Mouse (Mus musculus) c-Kit-positive CD71-negative TER-119-negative erythroid progenitor cells, embryonic 14.5 days (primary cell): ENCODE data around the gene Kcnj5.

Experiments
- DNase-seq: peaks from one replicate; pipeline ENCODE4 v3.0.0-alpha.2; 2013; ENCODE audit warnings: low read depth

The Kcnj5 gene

DNA sequence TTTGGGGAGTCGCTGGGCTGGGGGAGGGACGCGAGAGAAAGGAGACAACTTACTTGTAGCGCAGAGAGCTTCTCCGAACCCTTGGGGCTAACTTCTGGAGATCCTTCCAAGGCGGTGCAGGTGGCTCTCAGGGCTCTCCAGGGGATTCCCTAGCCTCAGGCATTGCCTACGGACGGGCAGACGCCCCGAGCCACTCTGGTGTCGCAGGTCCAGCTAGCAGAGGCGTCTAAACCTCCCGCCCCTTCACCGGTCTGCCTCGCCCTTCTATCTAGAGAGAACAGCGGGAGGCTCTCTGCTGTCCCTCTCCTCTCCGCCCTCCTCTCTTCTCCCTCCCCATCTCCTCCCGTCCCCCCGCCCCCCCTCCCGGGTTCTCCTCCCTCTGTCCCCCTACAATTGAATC, at the start of gene Kcnj5:
TSS of gene Kcnj5 (minus strand) at position 300 of the 400 bp plus-strand sequence.
- no peak for DNase-seq

DNA sequence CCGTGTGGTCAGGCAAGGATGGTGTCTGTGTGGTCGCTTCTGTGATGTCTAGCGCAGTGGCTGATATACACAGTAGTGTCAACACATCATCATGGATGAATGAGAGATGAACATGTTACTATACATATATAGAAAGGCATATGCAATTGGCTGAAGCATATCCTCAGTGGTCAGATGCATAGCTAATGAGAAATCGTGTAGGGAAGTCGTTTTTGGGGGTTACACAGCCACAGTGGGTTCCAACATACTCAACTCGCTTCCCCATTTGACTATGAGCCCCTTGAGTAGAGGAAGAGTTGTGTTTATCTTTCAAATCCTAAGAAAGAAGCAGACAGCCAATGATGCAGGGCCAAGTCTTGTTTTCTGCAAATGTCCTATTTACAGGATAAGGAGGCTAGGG, 48.6 kb upstream of the Kcnj5 start:
- no peak for DNase-seq

DNA sequence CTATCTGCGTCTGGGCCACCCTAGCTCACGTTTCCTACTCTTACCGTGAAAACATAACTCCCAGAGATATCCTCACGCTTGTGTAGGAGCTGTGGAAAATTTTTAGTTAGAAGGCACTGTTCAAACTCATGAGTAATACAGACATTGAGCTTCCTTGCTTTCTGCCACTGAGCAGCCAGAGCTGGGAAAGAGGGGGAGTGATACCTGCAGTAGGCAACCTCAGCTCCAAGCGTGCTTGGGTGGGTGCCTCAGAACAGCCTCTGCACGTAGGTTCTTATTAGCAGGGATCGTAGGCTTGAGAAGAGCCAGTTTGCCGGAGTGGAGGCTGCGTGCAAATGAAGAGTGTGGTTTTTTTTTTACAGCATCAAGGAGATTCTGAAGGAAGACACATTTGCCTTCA, 47.6 kb upstream of the Kcnj5 start:
- DNase-seq, result no peak

DNA sequence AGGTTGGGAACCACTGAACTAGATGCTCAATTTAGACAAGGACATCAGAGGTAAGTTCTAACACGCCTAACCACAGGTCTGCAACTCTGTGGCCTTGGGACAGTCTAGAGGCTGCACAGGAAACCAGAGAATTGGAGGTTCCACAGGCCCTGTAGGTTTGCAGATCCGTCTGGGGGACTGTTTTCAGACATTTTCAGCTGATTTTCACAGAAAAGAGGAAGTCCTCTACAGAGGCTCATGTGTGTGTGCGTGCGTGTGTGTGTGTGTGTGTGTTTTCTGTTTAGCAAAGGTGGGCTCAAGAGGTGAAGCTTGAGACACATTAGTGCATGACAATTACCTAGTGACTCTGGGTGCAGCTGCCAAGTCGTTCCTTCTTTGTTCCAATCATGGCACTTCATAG, 46.9 kb upstream of the Kcnj5 start:
- peak; percentile 25 for DNase-seq

DNA sequence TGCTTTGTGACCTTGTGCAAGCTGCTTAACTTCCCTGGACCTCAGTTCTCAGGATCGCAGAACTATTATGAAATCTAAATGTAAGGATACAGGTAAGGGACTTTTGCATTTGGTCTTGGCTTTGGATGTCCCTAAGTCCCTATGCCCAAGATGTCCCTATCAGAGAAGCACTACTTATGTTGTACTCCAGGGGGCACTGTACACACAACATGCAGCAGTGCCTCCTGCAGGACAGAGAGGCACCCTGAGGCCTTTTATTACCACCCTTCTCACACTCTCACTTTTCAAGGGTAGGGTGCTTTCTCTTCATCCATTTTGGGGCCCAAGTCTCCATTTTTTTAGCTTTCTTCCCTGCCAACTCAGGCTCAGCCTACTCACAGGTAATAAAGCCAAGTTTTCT, 44.0 kb upstream of the Kcnj5 start:
- DNase-seq, result peak; percentile 45

DNA sequence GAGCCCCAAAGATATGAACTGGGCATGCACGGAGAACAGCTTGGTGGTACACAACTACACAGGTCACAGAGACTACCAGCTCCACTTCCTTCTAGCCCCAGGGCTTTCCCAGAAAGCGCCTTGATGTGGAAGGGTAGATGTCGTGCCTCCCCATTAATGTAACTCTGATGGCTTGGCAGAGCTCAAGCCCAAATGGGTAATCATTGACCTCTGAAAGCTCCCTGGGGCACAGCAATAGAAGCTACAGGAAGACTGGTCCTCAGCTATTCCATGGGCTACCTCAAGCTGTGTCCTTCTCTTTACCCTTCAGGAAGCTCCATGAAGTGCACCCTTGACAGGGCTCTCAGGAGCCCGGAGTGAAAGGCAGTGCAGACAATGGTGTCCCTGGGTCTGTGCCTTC, 40.8 kb upstream of the Kcnj5 start:
- DNase-seq, result no peak

DNA sequence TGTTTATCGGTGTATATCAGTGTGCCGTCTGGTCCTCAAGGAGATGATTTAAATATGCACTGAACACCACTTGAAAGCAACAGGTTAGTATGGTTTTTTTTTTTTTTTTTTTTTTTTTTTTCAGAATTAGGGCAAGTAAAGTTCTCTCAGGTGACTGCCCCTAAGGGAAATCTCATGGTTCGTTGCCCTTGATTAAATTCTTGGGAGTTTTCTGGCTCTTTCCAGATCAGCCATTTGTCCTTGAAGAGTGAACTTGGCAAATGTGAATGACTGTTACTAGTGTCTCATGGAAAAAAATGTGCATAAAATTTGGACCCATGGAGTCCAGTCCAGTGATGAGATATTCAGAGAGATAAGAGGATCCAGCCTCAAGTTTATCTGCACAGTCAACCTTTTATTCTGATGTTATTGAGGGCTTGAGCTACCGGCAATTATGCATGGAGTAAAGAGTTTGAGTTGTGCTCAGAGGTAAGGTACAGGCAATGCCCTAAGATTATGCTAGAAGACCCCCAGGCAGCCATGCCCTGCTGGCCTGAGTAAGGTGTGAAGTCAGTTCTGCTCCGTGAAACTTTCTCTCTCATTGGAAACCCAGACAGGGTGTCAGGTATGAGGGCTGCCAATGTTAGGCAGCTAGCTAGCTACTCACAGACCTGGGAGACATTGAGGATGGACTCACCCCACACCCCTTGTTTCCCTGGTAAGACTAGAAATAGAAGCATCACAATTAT, 32.9 kb upstream of the Kcnj5 start:
- no peak for DNase-seq

DNA sequence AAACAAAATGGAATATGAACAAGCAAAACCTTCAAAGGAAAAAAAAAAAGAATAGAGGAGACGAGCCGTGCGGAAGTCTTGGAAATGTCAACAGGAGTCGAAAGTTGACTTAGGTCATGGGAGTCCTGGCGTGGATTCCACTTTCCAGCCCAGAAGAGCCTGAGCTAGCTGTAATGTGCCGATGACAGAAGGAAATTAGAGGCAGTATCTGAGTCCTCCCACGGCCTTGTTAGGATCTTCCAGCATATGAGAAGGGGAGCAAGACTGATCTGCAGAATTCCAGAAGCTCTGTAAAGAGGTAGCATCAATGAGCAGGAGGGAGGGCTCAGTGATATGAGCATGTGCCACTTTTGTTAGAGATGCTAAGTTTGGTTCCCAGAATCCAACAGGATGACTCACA, 31.9 kb upstream of the Kcnj5 start:
- DNase-seq, result no peak

DNA sequence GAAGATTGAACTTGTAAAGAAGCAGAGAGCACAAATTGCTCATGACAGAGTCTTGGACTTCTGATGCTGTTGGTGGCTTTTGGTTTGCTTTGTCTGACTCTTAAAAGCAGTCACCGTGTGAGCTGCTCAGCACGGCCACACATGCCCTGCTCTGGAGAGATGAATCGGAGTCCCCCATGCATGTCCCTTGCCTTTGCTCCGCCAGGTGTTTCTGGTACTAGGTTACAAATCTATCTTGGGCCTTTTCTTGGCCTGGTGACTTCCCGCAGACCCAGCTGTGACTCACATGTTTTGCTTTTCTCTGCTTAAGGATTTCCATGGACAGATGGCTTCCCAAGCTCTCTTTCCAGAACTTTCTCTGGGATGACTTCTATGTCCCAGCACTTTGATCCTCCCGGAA, 29.5 kb upstream of the Kcnj5 start:
- DNase-seq, result no peak

DNA sequence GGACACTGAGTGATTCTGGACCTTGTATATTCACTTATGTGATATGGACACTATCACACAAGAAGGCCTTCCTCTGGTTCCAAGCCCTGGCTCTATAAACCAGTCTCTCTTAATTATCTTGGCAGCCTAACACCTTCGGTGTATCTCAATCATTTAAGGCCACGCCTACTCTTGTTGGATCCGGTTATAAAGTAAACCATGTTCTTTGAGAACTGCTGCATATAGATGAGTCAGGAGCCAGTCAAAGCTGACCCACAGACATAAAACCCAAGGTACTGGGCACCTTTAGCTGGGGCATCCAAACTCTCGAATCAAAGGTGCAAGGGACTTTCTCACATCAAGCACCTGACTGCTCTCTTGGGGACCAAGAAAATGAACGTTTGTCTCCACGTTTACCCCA, 28.1 kb upstream of the Kcnj5 start, which contains the start of gene Kcnj1:
TSS of gene Kcnj1 (plus strand) at position 292 of the 400 bp plus-strand sequence.
- no peak for DNase-seq

DNA sequence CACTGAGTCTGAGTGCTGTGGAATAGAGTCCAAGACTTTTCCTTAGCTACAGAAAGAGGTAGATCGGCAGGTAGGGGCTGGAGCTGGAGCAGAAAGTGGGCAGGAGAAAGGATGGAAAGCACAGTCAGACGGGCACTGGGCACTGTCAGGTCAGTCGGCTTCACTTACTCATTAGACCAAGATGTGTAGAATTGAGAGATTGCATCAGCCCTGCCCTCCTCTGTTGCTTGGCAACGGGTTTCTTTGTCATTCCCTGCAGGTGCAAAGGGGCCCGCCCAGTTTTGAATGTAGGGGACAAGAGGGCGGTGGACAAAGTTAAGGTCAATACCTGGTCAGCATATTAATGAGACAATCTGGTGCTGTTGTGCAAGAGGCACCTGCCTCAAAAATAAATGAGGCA, 25.2 kb upstream of the Kcnj5 start:
- no peak for DNase-seq

DNA sequence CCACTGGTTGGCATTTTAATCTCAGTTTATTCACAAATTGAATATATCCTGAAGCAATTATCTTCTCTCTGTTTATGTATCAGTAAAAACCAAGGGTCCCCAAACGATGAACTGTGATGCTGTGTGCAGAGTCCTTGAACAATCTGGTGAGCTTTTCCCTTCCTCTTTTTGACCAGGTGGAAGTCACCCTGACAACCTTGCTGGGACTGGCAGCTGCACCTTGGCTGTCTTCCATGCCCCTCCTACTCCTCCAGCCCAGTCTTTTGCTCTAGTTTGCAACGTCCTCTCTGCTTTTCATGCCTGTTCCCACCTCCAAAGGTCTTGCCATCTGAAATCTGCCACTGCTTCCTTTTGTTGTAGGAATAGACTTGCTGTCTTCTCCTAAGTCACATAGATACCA, 24.7 kb upstream of the Kcnj5 start:
- DNase-seq, result no peak

DNA sequence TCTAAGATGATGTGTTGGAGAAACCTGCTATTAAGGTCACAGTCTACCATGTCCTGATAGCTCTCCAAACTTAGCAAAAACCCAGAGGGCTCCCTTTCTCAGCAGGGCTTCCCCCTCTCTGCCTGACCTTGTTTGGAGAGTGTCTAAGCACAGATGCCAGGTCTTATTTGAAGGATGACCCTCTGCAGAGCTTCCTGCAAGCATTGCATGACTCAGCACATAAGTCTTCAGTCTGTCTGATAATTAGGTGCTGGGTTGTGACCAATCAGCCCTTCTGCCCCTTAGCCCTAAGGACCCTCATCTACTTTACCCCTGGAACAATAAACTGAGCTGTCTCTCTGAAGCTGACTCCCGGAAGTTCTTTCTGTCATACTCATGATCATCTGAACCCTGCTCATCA, 16.6 kb upstream of the Kcnj5 start:
- no peak for DNase-seq

DNA sequence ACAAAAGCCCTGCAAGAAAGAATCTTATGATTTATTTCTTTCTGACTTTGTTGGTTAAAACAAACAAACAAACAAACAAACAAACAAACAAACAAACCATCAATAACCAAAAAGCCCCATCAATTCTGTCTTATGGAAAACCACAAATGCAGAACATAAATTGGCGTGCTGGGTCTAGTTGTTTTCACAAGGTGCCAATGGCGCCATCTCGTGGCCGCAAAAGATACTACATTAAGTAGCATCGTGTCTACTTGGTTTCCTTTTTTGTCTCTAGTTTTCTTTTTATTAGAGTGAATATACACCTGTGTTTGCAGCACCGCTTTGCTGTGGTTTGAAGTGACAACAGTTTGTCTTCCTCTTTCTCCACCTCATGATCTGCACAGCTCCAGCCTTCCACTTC, 6.2 kb upstream of the Kcnj5 start:
- peak; percentile 69 for DNase-seq

DNA sequence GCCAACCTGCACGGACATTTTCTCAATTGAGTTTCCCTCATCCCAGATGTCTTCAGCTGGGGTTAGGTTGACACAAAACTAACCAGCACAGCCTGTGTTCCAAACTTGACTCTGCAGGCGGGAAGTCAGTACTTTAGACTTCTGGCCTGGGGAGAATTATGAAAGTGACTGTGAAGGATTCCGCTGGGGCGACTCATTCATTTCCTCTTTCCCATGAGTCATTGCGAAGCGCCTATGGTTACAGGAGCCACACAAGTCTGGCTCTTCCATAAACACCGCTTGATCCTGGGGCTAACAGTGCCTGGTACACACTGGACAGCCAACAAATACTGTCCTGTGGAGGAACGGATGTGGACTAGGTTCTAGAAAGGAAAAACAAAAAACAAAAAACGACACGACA, 5.2 kb upstream of the Kcnj5 start:
- DNase-seq, result no peak

DNA sequence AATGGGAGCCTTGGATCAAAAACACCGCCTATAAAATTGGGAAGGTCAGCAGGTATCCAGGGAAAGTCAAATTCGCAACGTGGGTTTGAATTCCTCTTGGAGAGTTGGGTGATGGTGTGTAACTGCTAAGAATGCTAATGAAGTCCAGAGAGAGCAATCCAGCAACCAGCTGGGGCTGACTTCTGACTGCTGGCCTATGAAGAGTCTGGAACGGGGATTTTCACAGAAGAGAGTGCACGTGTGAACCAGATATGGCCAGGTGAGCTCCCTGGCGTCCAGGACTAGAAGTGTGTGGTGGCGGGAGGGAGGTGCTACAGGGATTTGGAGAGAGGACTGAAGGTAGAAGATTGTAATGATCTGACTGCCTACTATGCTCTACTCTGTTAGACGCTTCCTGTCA, 3.9 kb upstream of the Kcnj5 start:
- DNase-seq, result no peak

DNA sequence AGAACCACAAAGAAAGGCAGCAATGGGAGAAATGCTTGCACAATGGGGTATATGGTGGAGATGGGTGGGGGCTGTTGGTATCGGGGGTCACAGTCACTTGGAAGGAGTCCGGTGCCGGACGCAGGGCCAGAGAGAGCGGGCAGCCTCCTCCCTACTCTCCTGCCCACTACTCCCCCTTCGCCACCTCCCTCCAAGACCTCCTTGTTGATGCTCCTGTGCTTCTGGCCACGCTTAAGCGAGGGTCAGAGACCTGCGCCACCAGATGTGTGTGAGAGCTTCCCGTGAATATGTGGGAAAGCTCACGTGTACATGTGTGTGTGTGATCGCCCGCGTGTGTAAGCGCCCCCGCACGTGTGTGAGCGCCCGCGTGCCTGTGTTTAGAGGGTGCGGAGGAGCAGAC, 339 bp upstream of the Kcnj5 start:
- DNase-seq, result no peak

DNA sequence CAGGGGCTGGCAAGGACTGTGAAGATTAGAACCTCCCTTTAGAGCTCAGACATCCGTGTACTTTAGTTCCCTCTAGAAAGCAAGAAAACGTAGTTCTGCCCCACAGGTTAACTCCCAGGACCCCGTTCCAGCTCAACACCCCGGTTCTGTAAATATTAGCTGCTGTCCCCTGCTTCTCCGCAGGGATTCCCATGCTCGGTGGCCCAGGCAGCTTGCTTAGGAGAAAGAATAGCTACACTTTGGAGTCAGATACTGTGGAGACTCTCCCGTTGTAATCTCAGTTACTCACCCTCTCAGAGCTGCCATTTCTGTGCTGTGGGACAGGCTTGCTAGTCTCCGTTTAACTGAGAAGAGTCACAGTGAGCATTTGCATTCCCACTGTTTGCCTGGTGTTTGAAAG, 1.2 kb downstream of the Kcnj5 start:
- no peak for DNase-seq

DNA sequence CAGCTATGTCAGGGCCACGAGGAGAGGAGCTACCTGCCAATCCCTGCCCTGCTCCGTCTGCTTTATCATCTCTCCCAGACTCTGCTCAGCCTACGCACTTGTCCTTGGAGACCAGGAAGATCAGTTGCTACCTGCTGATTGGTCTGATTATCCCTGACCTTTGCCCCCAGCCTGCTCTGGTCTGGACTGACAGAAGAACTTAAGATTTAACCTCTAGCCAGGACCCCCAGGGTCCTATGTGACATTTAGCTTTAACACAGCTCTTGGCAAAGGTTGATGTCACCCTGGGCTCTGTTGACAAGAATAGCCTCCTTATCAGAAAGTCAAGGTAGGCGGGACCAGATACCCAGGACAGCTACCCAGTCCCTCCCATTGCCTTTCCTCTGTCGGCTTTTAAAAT, 3.3 kb downstream of the Kcnj5 start:
- DNase-seq, result no peak

DNA sequence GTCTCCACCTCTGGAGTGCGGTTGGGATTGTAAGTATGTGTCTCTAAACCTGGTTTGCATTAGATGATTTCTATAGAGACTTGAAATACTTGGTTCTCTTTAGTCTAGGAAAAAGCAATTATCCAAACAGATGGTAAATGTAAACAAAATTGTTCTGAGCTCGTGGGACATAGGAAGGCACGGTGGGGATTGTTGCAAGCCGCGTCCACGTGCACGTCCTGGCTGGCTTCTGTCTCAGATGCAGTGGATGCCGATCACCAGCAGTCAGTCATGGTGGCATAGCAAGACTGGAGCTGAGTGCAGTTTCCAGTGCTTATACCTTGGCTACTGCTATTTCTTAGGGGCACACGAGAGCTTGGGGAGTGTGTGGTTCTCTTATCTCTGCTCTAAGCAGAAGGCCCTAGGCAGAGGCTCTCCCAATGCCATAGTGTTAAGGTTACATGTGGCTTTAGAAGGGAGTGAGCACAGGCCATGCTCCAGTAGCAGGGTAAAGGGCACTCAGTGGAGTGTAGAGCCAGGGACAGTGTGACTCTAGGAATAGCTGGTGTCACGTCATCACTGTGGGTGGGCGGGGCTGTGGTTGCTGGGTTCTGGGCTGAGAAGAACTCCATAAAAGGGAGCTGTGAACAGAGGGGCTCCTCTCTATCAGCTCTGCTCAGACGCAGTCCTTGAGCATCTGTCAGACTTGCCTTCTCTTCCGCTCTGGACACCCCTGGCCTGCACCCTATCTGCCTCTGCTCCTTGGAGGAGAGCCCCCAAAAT, 8.6 kb downstream of the Kcnj5 start:
- peak; percentile 24 for DNase-seq

DNA sequence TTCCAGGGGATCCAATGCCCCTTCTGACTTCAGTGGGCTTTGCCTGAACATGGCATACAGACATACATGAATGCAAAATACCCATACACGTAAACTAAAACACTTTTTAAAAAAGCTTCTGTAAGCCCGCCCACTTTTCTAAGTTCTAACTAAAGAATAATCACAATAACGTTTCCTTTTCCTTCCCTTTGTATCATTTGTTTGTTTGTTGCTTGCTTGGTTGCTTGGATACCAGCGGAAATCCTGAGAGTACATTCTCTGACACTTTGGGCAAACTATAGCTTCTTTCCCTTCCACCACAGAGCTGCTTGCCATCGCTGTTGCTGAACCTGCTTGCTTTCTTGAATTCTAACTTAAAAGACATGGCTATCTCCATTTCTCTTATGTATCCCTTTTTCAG, 13.0 kb downstream of the Kcnj5 start:
- no peak for DNase-seq

DNA sequence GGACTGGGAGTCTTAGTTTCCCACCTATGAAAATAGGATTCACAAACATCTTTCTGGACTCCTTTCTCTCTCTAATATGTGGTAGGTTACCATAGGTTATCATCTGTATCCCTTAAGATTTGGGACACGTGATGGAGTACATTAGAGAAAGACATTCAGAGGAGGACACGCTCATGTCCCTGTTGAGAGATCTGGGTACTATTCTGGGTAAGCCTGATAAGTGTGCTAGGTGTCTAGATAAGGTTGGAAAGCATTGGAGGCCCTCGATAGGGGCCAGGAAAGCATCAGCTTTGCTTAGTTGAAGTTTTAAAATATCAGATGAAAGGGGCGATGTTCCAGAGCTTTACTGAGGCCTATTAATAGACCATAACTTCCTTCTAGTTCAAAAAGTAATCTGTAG, 15.4 kb downstream of the Kcnj5 start:
- DNase-seq, result no peak

DNA sequence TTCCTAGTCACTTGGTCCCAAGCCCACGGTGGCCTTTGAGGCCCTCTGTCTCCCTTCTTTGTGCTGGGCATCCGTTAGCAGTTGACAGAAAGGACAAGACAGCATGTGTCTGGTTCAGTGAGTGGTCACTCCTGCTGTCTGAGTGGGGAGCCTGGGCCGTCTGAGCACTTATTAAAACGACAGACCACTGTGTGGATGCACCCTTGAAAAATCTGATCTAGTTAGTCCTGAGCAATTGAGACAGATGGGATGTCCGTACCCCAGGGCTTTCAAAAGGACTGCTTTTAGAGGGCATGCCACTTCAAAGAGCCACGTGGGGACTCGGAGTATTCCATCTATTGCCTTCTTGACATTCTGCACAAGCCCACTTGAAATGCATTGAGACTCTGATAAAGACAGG, 20.5 kb downstream of the Kcnj5 start:
- no peak for DNase-seq

DNA sequence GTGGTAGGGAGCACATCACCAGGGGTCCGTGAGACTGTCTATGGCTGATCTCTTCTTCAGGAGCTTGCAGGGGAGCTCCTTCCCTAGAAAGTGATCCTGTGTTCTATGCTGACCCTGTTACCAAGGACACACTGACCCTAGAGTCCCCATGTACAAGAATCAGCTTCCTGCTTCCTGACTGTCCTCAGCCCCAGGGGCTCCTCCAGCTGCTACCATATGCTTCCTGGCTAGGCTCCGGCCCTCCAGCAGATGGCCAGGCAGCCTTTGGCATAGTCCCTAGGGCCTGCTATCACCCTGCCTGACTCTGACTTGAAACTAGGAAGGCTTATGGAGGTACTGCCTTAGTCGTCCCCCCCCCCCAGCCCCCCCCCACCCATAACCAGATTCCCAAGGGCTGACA, 24.0 kb downstream of the Kcnj5 start:
- no peak for DNase-seq
